Mouse (Mus musculus) adrenal gland, adult 2 months (tissue): ENCODE data around the gene Pinlyp. TPM values are rescaled to one million over a fixed set of nuclear protein-coding genes. Genes with fewer than 3 reads are reported as not detected.
"Not testable (repeated sequence)": the region's sequence is repeated elsewhere in the genome, so short reads cannot be mapped to it uniquely, and the experiment has no call there.

Source experiments
- DNase-seq: peaks from one replicate; pipeline ENCODE4 v3.0.0; 2021
- polyA plus RNA-seq: library from polyadenylated mRNA; depleted of rRNA; stranded (reverse); fragments of >200 nt; gene quantifications from 2 replicates; pipeline ENCODE4 v1.2.3, GENCODE M21; 2012
- total RNA-seq, 2 experiments: library from RNA; stranded (reverse); gene quantifications; 2 replicates each; pipeline ENCODE4 v1.2.3; 2021

The Pinlyp gene
- total and polyA plus RNA-seq, 3 experiments, result not detected

GRCm38 (mm10) chr7:24524978-24525377 is 20.9 kb downstream of the Pinlyp start:
- no peak for DNase-seq

DNA sequence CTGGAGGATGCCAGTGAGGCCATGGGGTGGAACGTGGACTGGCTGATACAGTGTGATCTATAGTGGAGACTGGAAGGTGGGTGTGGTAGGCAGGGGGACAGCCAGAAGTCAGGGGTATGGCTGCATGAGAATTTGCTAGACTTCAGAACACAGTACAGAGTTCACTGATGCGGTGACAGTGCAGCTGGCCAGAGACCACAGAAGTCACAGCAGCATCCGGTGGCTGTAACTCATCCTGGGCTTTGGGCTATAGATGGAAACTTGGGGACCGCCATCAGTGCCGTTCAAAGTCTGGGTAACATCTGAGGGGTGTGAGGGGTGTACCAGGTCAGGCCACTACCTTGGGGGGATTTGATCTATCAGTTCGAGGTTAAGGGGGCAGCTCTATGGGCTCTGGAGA is 22.2 kb downstream of the Pinlyp start:
- DNase-seq, result no peak

- no peak for DNase-seq
Measured at GRCm38 (mm10) chr7:24522805-24523204, 23.1 kb downstream of the Pinlyp start.

DNA sequence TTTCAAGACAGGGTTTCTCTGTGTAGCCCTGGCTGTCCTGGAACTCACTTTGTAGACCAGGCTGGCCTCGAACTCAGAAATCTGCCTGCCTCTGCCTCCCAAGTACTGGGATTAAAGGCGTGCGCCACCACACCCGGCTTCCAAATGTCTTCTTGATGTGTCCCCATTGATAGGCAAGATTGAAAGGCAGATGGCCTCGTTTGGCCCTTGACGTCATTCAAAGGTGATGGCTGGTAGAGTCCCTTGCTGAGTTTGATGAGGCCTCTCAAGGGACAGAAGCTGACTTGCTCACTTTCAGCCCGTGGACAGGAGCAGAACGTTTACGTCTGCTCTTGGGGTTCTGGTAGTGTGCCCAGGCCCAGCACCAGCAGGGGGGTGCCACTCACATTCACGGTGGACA is 25.9 kb downstream of the Pinlyp start:
- DNase-seq, result not testable (repeated sequence)

GRCm38 (mm10) chr7:24519130-24519529 is 26.8 kb downstream of the Pinlyp start:
- no peak for DNase-seq

- no peak for DNase-seq
Measured at GRCm38 (mm10) chr7:24517654-24518053, 28.3 kb downstream of the Pinlyp start.

DNA sequence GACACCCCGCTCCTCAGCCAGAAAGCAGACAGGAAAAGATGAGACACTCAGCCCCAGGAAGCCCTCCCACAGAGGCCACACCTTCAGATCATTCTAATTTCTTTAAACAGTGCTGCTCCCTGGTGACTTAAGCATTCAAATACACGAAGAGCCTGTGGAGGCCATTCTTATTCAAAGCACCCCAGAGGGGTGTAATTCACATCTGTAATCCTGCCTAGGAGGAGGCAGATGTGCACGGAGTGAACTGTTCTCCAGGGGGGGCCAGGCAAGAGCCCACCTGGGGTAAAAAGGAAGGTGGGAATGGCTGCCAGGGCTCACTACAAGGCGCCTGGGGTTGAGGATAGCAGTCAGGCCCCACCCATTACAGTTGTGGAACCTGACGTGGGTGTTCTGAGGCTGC is 28.8 kb downstream of the Pinlyp start:
- no peak for DNase-seq

GRCm38 (mm10) chr7:24516319-24516718 is 29.6 kb downstream of the Pinlyp start:
- not testable (repeated sequence) for DNase-seq

DNA sequence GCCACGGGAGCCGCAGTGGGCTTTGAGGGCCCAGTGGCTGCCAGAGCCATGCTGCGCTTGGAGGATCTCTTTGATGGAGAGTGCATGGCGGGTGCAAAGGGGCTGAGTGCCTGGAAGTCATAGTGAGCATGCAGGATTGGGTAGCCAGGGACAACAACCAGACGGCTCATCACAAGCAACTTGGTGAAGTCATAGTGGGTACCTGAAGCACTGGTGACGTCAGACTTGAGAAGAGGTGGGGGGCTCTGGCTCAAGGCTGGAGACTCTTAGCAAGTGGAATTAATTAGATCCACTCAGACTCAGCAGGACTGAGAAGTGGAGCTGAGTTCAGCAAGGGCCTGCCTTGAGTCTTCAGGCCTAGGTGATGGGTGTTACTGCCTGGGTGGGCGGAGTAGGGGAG is 33.6 kb downstream of the Pinlyp start, which contains the start of gene AC161166.1:
AC161166.1 (minus strand) TSS at position 101 of the 400 bp plus-strand sequence.
- no peak for DNase-seq

DNA sequence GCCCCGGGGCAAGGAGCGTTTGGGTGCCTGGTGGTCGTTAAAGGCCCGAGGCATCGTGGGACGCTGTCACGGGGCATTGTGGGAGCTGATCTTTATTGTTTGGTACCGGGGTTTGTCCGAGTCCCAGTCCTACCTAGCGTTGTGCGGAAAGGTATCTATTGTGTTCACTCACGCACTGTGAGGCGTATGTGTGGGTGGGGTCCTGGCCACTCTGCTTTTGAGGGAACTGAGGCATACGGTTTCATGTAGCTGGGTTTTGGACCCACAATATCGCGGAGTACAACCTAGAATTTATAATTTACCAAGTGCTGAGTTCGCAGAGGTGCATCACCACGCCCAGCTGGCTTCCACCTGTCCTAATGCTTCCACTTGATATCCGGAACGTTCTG is 38.2 kb downstream of the Pinlyp start:
- DNase-seq, result no peak

- DNase-seq, result peak; percentile 92
Measured at GRCm38 (mm10) chr7:24506838-24507725, 38.8 kb downstream of the Pinlyp start, which contains the start of gene Zfp428. Gene Zfp428, plus strand, starts transcription at chr7:24507006.

DNA sequence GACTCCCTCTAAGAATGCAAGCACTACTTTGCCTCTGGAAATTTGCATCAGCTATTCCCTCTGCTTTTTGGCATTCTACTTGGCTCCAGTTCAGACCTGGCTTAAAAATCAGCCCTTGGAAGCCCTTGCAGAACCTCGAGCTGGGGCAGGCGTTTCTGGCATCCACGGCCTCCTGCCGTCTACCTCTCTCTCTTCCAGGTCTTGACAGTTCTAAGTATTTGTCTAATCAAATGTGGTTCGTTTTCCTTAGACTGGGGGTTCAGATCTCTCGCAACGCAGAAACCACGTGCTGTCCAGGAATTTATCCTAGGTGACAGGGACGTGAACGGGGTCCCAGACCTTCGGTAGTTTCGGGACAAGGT is 39.5 kb downstream of the Pinlyp start:
- DNase-seq, result peak; percentile 64

- DNase-seq, result no peak
Measured at GRCm38 (mm10) chr7:24506065-24506459, 39.9 kb downstream of the Pinlyp start.

DNA sequence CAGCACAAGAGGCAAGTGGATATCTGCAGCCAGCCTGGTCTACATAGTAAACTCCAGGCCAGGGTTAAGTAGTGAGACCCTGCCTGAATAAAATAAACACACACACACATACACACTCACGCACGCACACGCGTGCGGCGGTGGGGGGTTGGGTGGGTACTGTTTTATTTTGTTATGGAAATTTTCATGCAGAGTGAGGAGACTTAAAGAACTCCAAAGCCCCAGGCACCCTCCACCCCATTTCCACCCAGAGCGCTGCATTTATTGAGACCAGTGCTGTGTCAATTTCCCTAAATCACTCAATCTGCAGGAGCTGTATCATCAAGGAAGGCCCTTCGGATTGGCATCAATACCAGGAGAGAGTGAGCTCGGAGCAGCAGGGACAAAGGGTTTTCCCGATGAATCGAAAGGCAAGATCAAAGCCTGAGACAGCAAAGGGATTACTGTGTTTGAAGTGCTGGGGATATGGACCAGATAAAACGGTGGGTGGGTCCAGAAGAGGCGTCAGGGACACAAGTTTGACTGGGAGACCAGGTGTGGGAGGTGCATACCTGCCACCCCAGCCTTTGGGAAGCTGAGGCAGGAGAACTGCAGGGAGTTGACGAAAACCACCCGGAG is 40.4 kb downstream of the Pinlyp start:
- no peak for DNase-seq

GRCm38 (mm10) chr7:24504868-24505267 is 41.0 kb downstream of the Pinlyp start:
- no peak for DNase-seq

DNA sequence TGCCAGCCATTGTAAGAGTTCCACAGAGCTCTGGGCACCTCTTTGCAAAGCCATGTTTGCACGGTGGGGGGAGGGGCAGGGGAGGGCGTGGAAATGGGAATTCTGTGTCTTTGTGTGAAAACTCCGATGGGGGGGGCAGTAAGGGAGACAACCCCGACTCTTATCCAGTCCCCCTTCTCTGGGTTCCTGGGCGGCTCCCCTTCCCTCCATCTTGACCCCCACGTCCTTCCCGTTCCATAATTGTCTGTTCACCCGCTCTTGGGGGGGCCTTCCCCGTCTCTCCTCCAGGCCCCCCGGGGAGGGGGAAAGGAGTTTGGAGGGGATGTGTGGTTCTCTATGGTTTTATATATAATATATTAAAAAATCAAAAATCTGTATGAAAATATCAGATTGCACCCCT is 41.9 kb downstream of the Pinlyp start:
- no peak for DNase-seq

DNA sequence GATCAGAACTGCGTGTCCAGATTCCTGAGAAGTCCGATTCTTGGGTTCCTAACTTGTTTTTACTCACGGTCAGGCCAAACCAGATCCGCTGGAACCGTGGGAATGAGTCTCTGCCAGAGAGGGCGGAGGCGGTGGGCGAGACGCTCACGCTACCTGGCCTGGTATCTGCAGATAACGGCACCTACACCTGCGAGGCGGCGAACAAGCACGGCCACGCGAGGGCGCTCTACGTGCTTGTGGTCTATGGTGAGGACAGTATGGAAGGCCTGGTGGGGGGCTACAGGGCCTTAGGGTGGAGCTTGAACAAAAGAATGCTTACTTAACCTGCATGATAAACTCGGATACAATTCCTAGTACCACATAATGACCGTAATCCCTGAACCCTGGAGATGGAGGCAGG is 44.4 kb downstream of the Pinlyp start:
- DNase-seq, result no peak

GRCm38 (mm10) chr7:24500929-24501328 is 45.0 kb downstream of the Pinlyp start:
- DNase-seq, result no peak

GRCm38 (mm10) chr7:24499856-24500577 is 45.9 kb downstream of the Pinlyp start:
- no peak for DNase-seq
